Mouse (Mus musculus) liver, embryonic 15.5 days (tissue): ENCODE results near the gene Ciao2b. TPM values are rescaled to one million over a fixed set of nuclear protein-coding genes. Genes with fewer than 3 reads are reported as not detected.

Experiments used
- ATAC-seq: fragments of 200-750 bp; cut with Nextera tagmentation; 2 replicates; pipeline ENCODE4 v1.8.0; 2017; ENCODE audit warnings: moderate number of reproducible peaks, mild to moderate bottlenecking, moderate library complexity; ENCODE audit not compliant: insufficient read depth
- H3K27ac ChIP-seq: fragments of 300-500 bp; sonication (generic); replicated peaks from 2 replicates; pipeline ENCODE4 v1.5.1; 2015; ENCODE audit warnings: mild to moderate bottlenecking, inconsistent platforms
- H3K27me3 ChIP-seq: fragments of 300-500 bp; sonication (generic); 2 replicates; pipeline ENCODE4 v1.6.1; 2015; ENCODE audit warnings: mild to moderate bottlenecking, inconsistent platforms
- H3K36me3 ChIP-seq: fragments of 300-500 bp; sonication (generic); replicated peaks from 2 replicates; pipeline ENCODE4 v1.6.1; 2015; ENCODE audit warnings: moderate library complexity, mild to moderate bottlenecking, inconsistent platforms
- H3K4me1 ChIP-seq: fragments of 300-500 bp; sonication (generic); replicated peaks from 2 replicates; pipeline ENCODE4 v1.6.1; 2015; ENCODE audit warnings: inconsistent platforms
- H3K4me2 ChIP-seq: fragments of 300-500 bp; sonication (generic); 2 replicates; pipeline ENCODE4 v1.6.1; 2015; ENCODE audit warnings: moderate library complexity, mild to moderate bottlenecking, inconsistent platforms
- H3K4me3 ChIP-seq: fragments of 300-500 bp; sonication (generic); replicated peaks from 2 replicates; pipeline ENCODE4 v1.5.1; 2015; ENCODE audit warnings: mild to moderate bottlenecking, inconsistent platforms
- H3K9ac ChIP-seq: fragments of 300-500 bp; sonication (generic); 2 replicates; pipeline ENCODE4 v1.6.1; 2015; ENCODE audit warnings: moderate library complexity, mild to moderate bottlenecking, inconsistent platforms
- H3K9me3 ChIP-seq: fragments of 300-500 bp; sonication (generic); replicated peaks from 2 replicates; pipeline ENCODE4 v1.6.1; 2016; ENCODE audit warnings: inconsistent platforms
- WGBS: fragments of 180-500 bp; shearing (Covaris S2); methylation state at CpG from one replicate; pipeline ENCODE4 v1.1.7; 2015; ENCODE audit warnings: mixed read lengths; ENCODE audit not compliant: insufficient replicate concordance; 5-methylcytosine and 5-hydroxymethylcytosine counted together
- polyA plus RNA-seq: library from polyadenylated mRNA; unstranded; fragments of >200 nt; fragmentation: Nextera tagmentation; extraction: Ambion mirVana; gene quantifications from 2 replicates; pipeline ENCODE4 v1.2.1, GENCODE M21; 2015

Gene Ciao2b
- polyA plus RNA-seq, 1 experiment from 2014 or later, result 44.3 TPM

DNA sequence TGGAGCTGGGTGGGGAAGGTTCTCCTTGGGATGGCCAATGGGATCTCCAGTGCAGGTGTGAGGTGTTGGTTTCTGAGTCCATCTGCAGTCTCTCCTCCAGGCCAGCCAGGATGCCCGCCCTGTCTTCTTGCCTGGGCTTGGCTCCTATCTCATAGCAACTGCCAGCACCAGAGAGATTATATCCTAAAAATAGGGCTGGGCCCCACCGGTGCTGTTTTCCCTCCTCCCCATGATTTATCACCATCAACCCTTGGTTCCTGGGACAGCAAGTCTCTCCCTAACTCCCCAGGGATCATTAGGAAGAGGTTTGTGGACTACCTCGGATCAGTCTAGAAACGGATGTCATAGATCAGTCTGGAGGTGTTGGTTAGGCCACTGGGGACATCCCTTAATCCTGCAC is 28.6 kb downstream of the Ciao2b start:
- Histone ChIP-seq H3K27me3 (no peaks in the 10 kb centered on the region), H3K9ac (no peak overlapping the region), H3K4me1 (no peaks in the 10 kb centered on the region), H3K27ac (no peak overlapping the region), H3K4me2 (no peak overlapping the region), H3K36me3 (no peaks in the 10 kb centered on the region), H3K4me3 (no peak overlapping the region), H3K9me3 (no peaks in the 10 kb centered on the region)
- no peak for ATAC-seq
- 38% methylated on average over 4 of the region's 4 CpGs for WGBS

DNA sequence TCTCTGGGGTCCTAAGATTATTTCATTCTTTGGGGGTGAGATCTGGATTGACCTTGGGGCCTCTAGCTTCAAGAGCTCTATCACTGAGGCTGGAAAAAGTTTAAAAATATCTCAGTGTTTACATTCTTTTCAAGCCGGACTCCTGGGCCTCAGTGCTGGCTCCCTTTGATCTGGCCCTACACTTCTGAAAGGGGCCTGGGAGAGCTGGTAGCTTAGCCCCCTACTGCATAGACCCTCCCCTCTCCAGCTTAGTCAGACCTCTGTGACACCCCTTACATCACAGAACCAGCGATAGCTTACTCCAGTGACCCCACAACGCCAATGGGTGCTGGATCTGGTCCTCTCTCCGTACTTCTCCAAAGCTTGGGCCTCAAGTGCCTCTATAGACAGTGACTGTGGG is 30.2 kb downstream of the Ciao2b start:
- no peak overlapping the region for H3K27ac ChIP-seq
- no peak overlapping the region for H3K9ac ChIP-seq
- WGBS, result 58% methylated on average over 4 of the region's 4 CpGs
- H3K27me3 ChIP-seq, result no peaks in the 10 kb centered on the region
- H3K4me1 ChIP-seq, result no peaks in the 10 kb centered on the region
- no peaks in the 10 kb centered on the region for H3K36me3 ChIP-seq
- ATAC-seq, result no peak
- no peak overlapping the region for H3K4me2 ChIP-seq
- no peaks in the 10 kb centered on the region for H3K9me3 ChIP-seq
- H3K4me3 ChIP-seq, result no peak overlapping the region

DNA sequence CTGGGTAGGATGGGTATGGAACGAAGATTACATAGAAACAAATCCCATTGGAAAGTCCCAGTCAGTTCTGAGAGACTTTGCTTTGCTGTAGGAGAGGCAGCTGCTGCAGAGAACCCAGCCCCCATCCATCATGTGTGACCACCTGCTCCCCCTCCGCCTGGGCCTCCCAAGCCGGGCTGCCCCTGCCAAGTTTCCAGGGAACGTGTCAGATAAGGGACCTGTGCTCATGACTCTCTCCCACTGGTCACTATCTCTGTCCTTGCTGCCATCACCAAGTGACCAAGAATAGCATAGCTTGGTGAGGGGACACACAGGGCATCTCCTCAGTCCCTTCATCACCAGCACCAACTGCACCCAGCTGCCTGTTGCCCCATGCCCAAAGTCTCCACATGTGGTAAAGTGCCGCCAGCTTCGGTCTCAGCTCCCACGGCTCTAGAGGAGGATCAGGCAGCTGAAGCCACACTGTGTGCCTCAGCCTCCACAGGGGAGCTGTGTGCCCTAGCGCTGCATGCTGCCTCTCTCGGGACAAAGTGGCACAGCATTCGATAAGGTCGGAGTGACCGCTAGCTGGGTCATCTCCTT is 31.5 kb downstream of the Ciao2b start:
- no peaks in the 10 kb centered on the region for H3K36me3 ChIP-seq
- H3K27ac ChIP-seq, result no peak overlapping the region
- H3K4me1 ChIP-seq, result no peaks in the 10 kb centered on the region
- no peak overlapping the region for H3K4me3 ChIP-seq
- H3K9ac ChIP-seq, result no peak overlapping the region
- H3K4me2 ChIP-seq, result no peak overlapping the region
- ATAC-seq, result no peak
- H3K9me3 ChIP-seq, result no peaks in the 10 kb centered on the region
- WGBS, result 70% methylated on average over 12 of the region's 12 CpGs
- no peaks in the 10 kb centered on the region for H3K27me3 ChIP-seq

DNA sequence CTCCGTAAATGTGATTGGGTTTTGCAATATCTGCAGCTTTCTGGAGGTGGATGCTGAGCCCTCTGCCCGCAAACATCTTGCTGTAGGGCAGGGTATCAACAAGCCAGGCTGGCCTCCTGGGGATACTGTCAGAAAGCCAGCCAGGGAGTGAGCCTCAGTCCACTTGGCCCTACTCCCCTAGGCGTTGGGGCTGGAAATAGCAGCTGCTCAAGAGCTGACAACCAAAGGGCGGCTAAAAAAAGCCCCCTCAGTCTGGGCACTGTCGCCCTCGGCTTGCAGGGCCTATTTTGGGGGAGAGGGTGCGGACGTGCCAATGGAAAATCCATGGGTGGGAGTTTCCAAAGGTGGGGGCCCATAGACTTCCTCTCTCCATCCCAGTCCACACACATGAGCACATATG is 32.5 kb downstream of the Ciao2b start:
- no peak overlapping the region for H3K4me3 ChIP-seq
- H3K27me3 ChIP-seq, result no peaks in the 10 kb centered on the region
- no peak overlapping the region for H3K9ac ChIP-seq
- H3K4me2 ChIP-seq, result no peak overlapping the region
- no peaks in the 10 kb centered on the region for H3K36me3 ChIP-seq
- ATAC-seq, result no peak
- H3K27ac ChIP-seq, result no peak overlapping the region
- whole genome bisulfite sequencing, result 60% methylated on average over 8 of the region's 8 CpGs
- no peaks in the 10 kb centered on the region for H3K4me1 ChIP-seq
- no peaks in the 10 kb centered on the region for H3K9me3 ChIP-seq

DNA sequence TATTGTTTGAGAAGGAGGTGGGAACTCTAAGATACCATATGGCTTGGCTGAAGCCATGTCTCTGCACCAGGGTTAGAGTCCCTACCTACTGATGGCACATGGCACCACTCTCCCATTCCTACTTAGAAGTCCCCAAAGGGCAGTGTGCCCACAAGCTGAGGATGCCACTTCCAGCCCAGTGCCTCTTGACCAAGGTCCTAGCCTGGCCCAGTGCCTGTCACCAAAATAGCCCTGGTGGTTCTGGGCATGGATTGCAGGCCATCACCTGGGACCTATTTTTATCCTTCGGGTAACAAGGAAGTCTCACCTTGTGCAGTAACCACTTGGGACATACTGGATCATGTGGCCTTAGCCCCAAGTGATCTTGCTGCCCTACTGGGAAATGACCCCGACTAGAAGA is 33.8 kb downstream of the Ciao2b start:
- WGBS, result 39% methylated on average over 2 of the region's 2 CpGs
- H3K36me3 ChIP-seq, result no peaks in the 10 kb centered on the region
- no peak overlapping the region for H3K4me3 ChIP-seq
- no peaks in the 10 kb centered on the region for H3K4me1 ChIP-seq
- no peak for ATAC-seq
- no peak overlapping the region for H3K9ac ChIP-seq
- no peaks in the 10 kb centered on the region for H3K9me3 ChIP-seq
- H3K27ac ChIP-seq, result no peak overlapping the region
- no peak overlapping the region for H3K4me2 ChIP-seq
- H3K27me3 ChIP-seq, result no peaks in the 10 kb centered on the region

DNA sequence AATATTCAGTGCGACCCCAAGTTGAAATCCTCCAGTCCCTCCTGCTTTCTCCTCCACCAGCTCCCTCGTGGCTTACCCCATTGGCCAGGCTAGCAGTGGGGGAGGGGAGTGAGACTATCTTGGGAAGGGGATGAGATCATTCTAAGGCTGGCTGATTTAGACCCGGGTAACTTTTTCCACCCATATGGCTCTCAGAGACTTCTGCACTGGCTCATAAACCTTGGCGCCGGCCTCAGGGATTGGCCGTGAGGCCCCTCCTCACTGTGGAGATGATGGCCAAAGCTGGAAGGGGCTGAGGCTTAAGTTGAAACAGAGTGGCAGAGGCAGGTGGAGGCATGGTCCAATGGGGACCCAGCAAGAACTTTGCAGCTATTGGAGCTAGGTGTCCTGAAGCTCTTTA is 35.4 kb downstream of the Ciao2b start:
- no peak overlapping the region for H3K4me2 ChIP-seq
- peaks cover 11% of the 10 kb centered on the region for H3K27me3 ChIP-seq
- H3K4me3 ChIP-seq, result no peak overlapping the region
- H3K9ac ChIP-seq, result no peak overlapping the region
- no peak overlapping the region for H3K27ac ChIP-seq
- no peaks in the 10 kb centered on the region for H3K9me3 ChIP-seq
- no peaks in the 10 kb centered on the region for H3K36me3 ChIP-seq
- 40% methylated on average over 6 of the region's 6 CpGs for WGBS
- peaks cover 10% of the 10 kb centered on the region for H3K4me1 ChIP-seq
- no peak for ATAC-seq

DNA sequence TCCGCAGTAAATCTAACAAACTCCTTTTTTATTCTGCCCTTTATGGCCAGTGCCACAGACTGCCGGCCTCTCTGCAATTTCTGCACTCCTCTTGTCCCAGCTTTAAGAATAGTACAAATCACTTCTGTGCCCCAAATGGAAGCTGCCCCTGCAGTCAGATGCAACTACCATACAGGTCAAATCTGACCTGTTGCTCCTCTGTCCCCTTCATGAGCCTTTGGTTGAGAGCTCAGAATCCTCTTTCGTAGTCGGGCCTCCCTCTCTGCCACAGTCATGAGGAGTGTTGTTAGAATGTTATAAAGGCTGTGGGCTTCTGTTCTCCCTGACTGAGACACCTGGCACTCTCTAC is 38.5 kb downstream of the Ciao2b start:
- Histone ChIP-seq H3K9ac (no peak overlapping the region), H3K9me3 (no peaks in the 10 kb centered on the region), H3K4me2 (no peak overlapping the region), H3K36me3 (no peaks in the 10 kb centered on the region), H3K27me3 (peaks cover 16% of the 10 kb centered on the region), H3K4me3 (no peak overlapping the region), H3K4me1 (peaks cover 12% of the 10 kb centered on the region), H3K27ac (no peak overlapping the region)
- ATAC-seq, result no peak
- WGBS, result 62% methylated on average over 4 of the region's 4 CpGs

DNA sequence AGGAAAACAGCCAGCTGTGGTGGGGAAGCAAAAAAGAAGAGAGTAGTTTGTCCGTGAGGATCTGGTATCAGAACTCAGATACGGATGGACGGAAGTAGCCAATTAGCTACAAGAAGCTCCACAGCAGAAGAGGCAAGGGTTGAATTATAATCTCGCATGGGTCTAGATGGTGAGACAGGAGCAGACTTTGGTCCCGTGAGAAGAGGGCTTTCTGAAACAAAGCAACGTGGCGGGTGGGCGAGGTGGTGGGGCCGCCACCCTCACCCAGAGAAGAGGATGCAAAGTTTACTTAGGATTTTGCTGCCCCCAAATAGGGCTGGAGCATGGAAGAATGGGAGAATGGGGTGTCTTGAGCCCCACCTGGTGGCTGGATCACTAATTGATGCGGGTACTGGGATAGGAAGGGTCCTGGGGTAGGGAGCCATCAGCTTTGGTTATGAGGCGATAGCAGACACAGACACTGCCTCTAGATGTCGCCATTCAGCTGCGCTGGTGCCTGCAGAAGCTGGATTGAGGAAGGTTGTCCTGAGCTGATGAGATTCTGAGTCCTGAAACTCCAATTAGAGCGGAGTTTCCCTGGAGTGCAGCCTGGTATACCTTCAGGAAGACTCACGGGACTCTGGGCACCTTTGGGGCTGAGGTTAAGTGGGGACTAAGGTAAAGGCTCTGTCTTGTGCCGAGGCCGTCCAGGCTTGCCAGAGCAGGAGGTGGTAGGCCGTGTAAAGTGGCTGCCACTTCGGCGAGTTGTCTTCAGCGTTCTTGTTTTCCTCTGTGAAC is 39.1 kb downstream of the Ciao2b start:
- H3K27me3 ChIP-seq, result peaks cover 16% of the 10 kb centered on the region
- WGBS, result 21% methylated on average over 21 of the region's 21 CpGs
- no peak overlapping the region for H3K9ac ChIP-seq
- no peaks in the 10 kb centered on the region for H3K36me3 ChIP-seq
- H3K27ac ChIP-seq, result no peak overlapping the region
- H3K4me3 ChIP-seq, result 0 out of 2 replicates have a peak overlapping the region, but pooled peaks have one; percentile 10
- no peaks in the 10 kb centered on the region for H3K9me3 ChIP-seq
- peaks cover 12% of the 10 kb centered on the region for H3K4me1 ChIP-seq
- peak overlapping the region; percentile 47 for H3K4me2 ChIP-seq
- ATAC-seq, result peak; percentile 65

DNA sequence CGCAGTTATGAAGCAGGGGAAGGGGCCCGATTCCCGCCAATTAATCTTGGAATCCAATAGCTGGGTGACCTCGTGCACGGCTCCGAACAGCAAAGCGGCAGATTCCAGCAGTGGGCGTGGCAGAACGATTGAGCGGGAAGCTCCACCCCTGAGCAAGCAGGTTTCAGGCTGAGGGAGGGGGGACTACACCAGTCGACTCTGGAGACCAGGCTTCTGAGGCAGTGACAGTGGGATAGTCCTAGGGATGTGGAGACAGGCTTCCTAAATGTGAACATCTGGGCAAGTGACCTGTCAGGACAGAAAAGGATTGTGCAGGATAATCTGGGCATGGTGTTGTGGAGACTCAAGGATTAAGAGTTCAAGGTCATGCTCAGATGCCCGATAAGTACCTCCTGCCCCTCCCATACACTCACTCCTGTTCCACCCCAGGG is 39.8 kb downstream of the Ciao2b start:
- Histone ChIP-seq H3K27me3 (peaks cover 16% of the 10 kb centered on the region), H3K36me3 (no peaks in the 10 kb centered on the region), H3K4me3 (0 out of 2 replicates have a peak overlapping the region, but pooled peaks have one; percentile 10), H3K4me2 (peak overlapping the region; percentile 47), H3K27ac (no peak overlapping the region), H3K9me3 (no peaks in the 10 kb centered on the region), H3K4me1 (peaks cover 12% of the 10 kb centered on the region), H3K9ac (no peak overlapping the region)
- ATAC-seq, result no peak
- 1% methylated on average over 12 of the region's 12 CpGs for WGBS

DNA sequence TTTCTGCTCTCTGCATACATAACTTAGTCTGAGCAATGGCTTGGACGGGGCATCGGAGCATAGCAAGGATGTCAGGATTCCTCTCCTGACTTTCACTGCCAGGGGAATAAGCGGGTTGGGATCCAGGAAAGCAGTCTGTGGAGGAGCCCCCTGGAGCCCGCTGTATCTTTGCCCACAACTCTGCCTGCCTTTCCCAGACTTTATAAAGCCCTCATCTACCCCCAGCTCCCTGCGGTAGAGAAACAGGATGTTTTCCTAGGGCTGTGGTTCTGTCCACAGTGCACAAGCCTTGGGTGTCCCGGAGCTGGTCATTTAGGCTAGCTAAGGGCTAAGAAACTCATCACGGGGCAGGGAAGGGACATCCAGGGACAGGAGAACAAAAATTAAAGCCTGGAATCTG is 40.4 kb downstream of the Ciao2b start:
- H3K27me3 ChIP-seq, result peaks cover 16% of the 10 kb centered on the region
- no peak overlapping the region for H3K4me3 ChIP-seq
- 29% methylated on average over 7 of the region's 7 CpGs for WGBS
- no peaks in the 10 kb centered on the region for H3K9me3 ChIP-seq
- H3K9ac ChIP-seq, result no peak overlapping the region
- peaks cover 14% of the 10 kb centered on the region for H3K4me1 ChIP-seq
- H3K36me3 ChIP-seq, result no peaks in the 10 kb centered on the region
- no peak overlapping the region for H3K27ac ChIP-seq
- ATAC-seq, result no peak
- H3K4me2 ChIP-seq, result peak overlapping the region; percentile 47; the same call in 1 of the 2 replicates

DNA sequence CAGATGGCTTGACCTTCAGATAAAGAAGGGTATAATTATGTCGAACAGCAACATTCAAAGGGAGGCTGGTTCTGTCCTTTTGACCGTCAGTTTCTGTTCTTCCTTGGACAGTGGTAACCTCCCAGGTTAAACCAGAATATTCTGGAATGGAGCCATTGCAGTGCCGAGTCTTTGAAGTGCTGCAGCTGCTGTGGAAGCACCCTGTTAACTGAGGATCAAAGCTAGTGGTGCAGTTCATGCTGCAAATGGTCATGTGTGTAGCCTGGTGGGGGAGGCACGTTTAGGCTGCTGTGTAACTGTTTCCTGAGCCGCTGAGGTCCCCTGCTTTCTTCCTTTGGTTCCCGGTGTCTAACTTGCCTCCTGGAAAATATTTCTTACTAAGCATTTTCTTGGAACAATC is 43.3 kb downstream of the Ciao2b start:
- Histone ChIP-seq H3K36me3 (peaks cover 16% of the 10 kb centered on the region), H3K9ac (no peak overlapping the region), H3K27ac (no peak overlapping the region), H3K4me2 (no peak overlapping the region), H3K4me3 (no peak overlapping the region), H3K9me3 (no peaks in the 10 kb centered on the region), H3K4me1 (peaks cover 22% of the 10 kb centered on the region), H3K27me3 (peaks cover 16% of the 10 kb centered on the region)
- no peak for ATAC-seq
- 54% methylated on average over 6 of the region's 6 CpGs for WGBS
